ENCODE assay signal across 8 mouse cellular contexts in genomic region chr9:37254531-37255110, GRCm38 (mm10). TPM values are rescaled to one million over a fixed set of nuclear protein-coding genes. Genes with fewer than 3 reads are reported as not detected.
DNase-seq lines count a peak whose midpoint lies in the region; ATAC-seq and TF ChIP-seq lines count a peak whose summit lies in the region.

No protein-coding gene starts in this region.

- no peak for TF ChIP-seq EP300 in stomach, postnatal 0 days (optimal IDR thresholded peaks at IDR 0.05)

- no peak overlapping the region; the same call in 1 of the 2 replicates for H3K9ac ChIP-seq in forebrain, embryonic 15.5 days (replicated peaks)
- H3K9ac ChIP-seq in liver, embryonic 15.5 days: 0 out of 2 replicates have a peak overlapping the region, but pooled peaks have one; percentile 15
- no peak overlapping the region for H3K9ac ChIP-seq in stomach, postnatal 0 days (ENCODE audit: low read length)

- no peak for TF ChIP-seq POLR2A in testis, adult 2 months (IDR thresholded peaks at IDR 0.05; ENCODE audit: control insufficient read depth, low read depth, low read length)

- peaks cover 12% of the 10 kb centered on the region for H3K4me1 ChIP-seq in testis, adult 2 months (ENCODE audit: control insufficient read depth, insufficient read depth, low read length)
- peaks cover 16% of the 10 kb centered on the region for H3K4me1 ChIP-seq in forebrain, embryonic 15.5 days
- H3K4me1 ChIP-seq in liver, embryonic 15.5 days (replicated peaks): peaks cover 7% of the 10 kb centered on the region
- peaks cover 2% of the 10 kb centered on the region; the same call in 1 of the 2 replicates for H3K4me1 ChIP-seq in stomach, postnatal 0 days (replicated peaks; ENCODE audit: control insufficient read depth, insufficient read depth)

- no peaks in the 10 kb centered on the region for H3K9me3 ChIP-seq in forebrain, embryonic 15.5 days
- no peaks in the 10 kb centered on the region for H3K9me3 ChIP-seq in liver, embryonic 15.5 days (replicated peaks)
- no peaks in the 10 kb centered on the region for H3K9me3 ChIP-seq in stomach, postnatal 0 days (ENCODE audit: control insufficient read depth, low read length)

- H3K27me3 ChIP-seq in testis, adult 2 months (ENCODE audit: control insufficient read depth, insufficient read depth, low read length): no peaks in the 10 kb centered on the region
- H3K27me3 ChIP-seq in forebrain, embryonic 15.5 days: no peaks in the 10 kb centered on the region; the same call in 1 of the 2 replicates
- peaks cover 16% of the 10 kb centered on the region for H3K27me3 ChIP-seq in liver, embryonic 15.5 days
- no peaks in the 10 kb centered on the region; the same call in 1 of the 2 replicates for H3K27me3 ChIP-seq in stomach, postnatal 0 days (ENCODE audit: control insufficient read depth, insufficient read depth, low read length)

- ATAC-seq in forebrain, embryonic 15.5 days (replicated peaks): peak; percentile 26
- no peak for ATAC-seq in liver, embryonic 15.5 days (ENCODE audit: insufficient read depth)
- no peak for ATAC-seq in stomach, postnatal 0 days (ENCODE audit: low FRiP score, low TSS enrichment)

- intact Hi-C loops in left cerebral cortex, postnatal 4 days (cut with DNase I): loop anchor here (10.0 kb wide), 1 partner anchor 70 kb away; no protein-coding TSS in a partner anchor

- TF ChIP-seq CTCF in testis, adult 2 months (IDR thresholded peaks at IDR 0.05; ENCODE audit: control insufficient read depth, insufficient read depth, insufficient replicate concordance, low read depth, low read length): no peak
- TF ChIP-seq CTCF in stomach, postnatal 0 days (IDR thresholded peaks at IDR 0.05; ENCODE audit: low read depth): no peak

- peak overlapping the region; percentile 85 for H3K4me3 ChIP-seq in testis, adult 2 months (ENCODE audit: control insufficient read depth, low read depth, low read length)
- H3K4me3 ChIP-seq in forebrain, embryonic 15.5 days: peak overlapping the region; percentile 32
- peak overlapping the region; percentile 51 for H3K4me3 ChIP-seq in liver, embryonic 15.5 days (replicated peaks)
- H3K4me3 ChIP-seq in stomach, postnatal 0 days (ENCODE audit: low read depth, low read length): peak overlapping the region; percentile 34

- no peaks in the 10 kb centered on the region for H3K36me3 ChIP-seq in testis, adult 2 months (ENCODE audit: control insufficient read depth, insufficient read depth, low read length)
- H3K36me3 ChIP-seq in forebrain, embryonic 15.5 days: no peaks in the 10 kb centered on the region
- H3K36me3 ChIP-seq in liver, embryonic 15.5 days (replicated peaks): no peaks in the 10 kb centered on the region
- H3K36me3 ChIP-seq in stomach, postnatal 0 days (ENCODE audit: control insufficient read depth, insufficient read depth, low read length): no peaks in the 10 kb centered on the region

- H3K4me2 ChIP-seq in forebrain, embryonic 15.5 days (replicated peaks): peak overlapping the region; percentile 60
- peak overlapping the region; percentile 70 for H3K4me2 ChIP-seq in liver, embryonic 15.5 days
- H3K4me2 ChIP-seq in stomach, postnatal 0 days (replicated peaks; ENCODE audit: low read depth): peak overlapping the region; percentile 68

- 26% methylated on average over 6 of the region's 6 CpGs for whole genome bisulfite sequencing in forebrain, embryonic 15.5 days
- 21% methylated on average over 6 of the region's 6 CpGs for WGBS in liver, embryonic 15.5 days (ENCODE audit: insufficient replicate concordance)
- WGBS in stomach, postnatal 0 days: 17% methylated on average over 6 of the region's 6 CpGs

- H3K27ac ChIP-seq in testis, adult 2 months (ENCODE audit: control insufficient read depth, insufficient read depth, low read depth, low read length): no peak overlapping the region
- no peak overlapping the region for H3K27ac ChIP-seq in forebrain, embryonic 15.5 days (replicated peaks)
- no peak overlapping the region for H3K27ac ChIP-seq in liver, embryonic 15.5 days (replicated peaks)
- H3K27ac ChIP-seq in stomach, postnatal 0 days (replicated peaks): no peak overlapping the region

- DNase-seq in testis, postnatal 14 days (ENCODE audit: low spot score): no peak
- DNase-seq in stomach, postnatal 0 days (ENCODE audit: low spot score): no peak
- DNase-seq in left cerebral cortex, postnatal 4 days: no peak
- no peak for DNase-seq in frontal cortex, postnatal 14 days (ENCODE audit: low spot score in 2 of 2)
- DNase-seq in frontal cortex, postnatal 36 days (ENCODE audit: low spot score in 2 of 2): no peak

RNA-seq across cellular contexts. Expression of gene Slc37a2, which starts 0.9 kb away (rescaled TPM):
- 4.9 and 5.4 TPM in 2 replicates for polyA plus RNA-seq in testis, adult 2 months (2012; rRNA removed)
- 0.97 TPM in 2 replicates for polyA plus RNA-seq in forebrain, embryonic 15.5 days (2015; fragmentation: Nextera tagmentation; extraction: Ambion mirVana)
- polyA plus RNA-seq in liver, embryonic 15.5 days (2015; fragmentation: Nextera tagmentation; extraction: Ambion mirVana): 1.6 and 1.8 TPM in 2 replicates
- polyA plus RNA-seq in stomach, postnatal 0 days (2015; fragmentation: Nextera tagmentation; extraction: Ambion mirVana): 2.5 and 3.9 TPM in 2 replicates
- 1 to 10 TPM; 1.0 to 1.3 TPM for total RNA-seq in left cerebral cortex, postnatal 4 days (2021)

RNA-seq across cellular contexts. Expression of gene Tmem218, which starts 46.6 kb away (rescaled TPM):
- 5.5 and 6.2 TPM in 2 replicates for polyA plus RNA-seq in testis, adult 2 months (2012; rRNA removed)
- 10.4 and 11.1 TPM in 2 replicates for polyA plus RNA-seq in forebrain, embryonic 15.5 days (2015; fragmentation: Nextera tagmentation; extraction: Ambion mirVana)
- 3.5 and 3.6 TPM in 2 replicates for polyA plus RNA-seq in liver, embryonic 15.5 days (2015; fragmentation: Nextera tagmentation; extraction: Ambion mirVana)
- polyA plus RNA-seq in stomach, postnatal 0 days (2015; fragmentation: Nextera tagmentation; extraction: Ambion mirVana): 7.3 and 7.4 TPM in 2 replicates
- 1 to 10 TPM; 6.1 to 6.5 TPM for total RNA-seq in left cerebral cortex, postnatal 4 days (2021)

Comparison
In these comparisons a context has a peak if more than half of its experiments do, and no peak if none do; other contexts are left out.
1. H3K4me3 ChIP-seq: peak in every context shown above with its lines; median percentile 85 in testis, adult 2 months; 51 in liver, embryonic 15.5 days; 34 in stomach, postnatal 0 days; 32 in forebrain, embryonic 15.5 days.